Mouse (Mus musculus): Measurements from ENCODE around the gene Syt2.

DNA sequence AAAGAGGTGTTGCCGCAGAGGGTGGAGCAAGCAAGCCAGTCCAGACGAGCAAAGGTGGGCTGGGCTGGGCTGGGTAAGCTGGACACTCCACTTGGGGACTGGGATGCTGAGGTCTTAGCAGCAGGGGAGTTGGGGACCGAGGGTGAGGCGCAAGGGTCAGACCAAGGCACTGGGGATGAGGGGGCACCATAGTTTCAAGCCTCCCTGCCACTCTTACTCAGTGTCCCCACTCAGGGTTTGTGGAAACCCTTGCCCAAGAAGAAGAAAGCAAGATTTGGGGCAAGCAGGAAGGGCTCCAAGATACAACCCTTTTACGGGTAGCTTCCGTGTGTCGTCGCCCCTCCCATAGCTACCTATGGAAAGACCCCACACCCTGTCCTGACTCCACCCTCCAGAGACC is 61.8 kb downstream of the Syt2 start:
- no peak for TF ChIP-seq POLR2A (IDR thresholded peaks at IDR 0.05; ENCODE audit: extremely low read depth, insufficient read depth, low read length)
- no peak for TF ChIP-seq CTCF (IDR thresholded peaks at IDR 0.05; ENCODE audit: extremely low read depth, insufficient read depth, low read length)

Data from cortical plate, adult 2 months (tissue).